Mouse (Mus musculus): ENCODE measurements around the gene Plscr5. TPM values are rescaled to one million over a fixed set of nuclear protein-coding genes. Genes with fewer than 3 reads are reported as not detected.
A peak's percentile ranks its signal among the peaks of the same experiment; 100 is the strongest.
"Not testable (repeated sequence)": the region's sequence is repeated elsewhere in the genome, so short reads cannot be mapped to it uniquely, and the experiment has no call there.

Plscr5 gene
- total RNA-seq (2014; fragmentation: Nextera tagmentation) (not detected in 2 replicates), total RNA-seq (2017) (not detected in 2 replicates)

DNA sequence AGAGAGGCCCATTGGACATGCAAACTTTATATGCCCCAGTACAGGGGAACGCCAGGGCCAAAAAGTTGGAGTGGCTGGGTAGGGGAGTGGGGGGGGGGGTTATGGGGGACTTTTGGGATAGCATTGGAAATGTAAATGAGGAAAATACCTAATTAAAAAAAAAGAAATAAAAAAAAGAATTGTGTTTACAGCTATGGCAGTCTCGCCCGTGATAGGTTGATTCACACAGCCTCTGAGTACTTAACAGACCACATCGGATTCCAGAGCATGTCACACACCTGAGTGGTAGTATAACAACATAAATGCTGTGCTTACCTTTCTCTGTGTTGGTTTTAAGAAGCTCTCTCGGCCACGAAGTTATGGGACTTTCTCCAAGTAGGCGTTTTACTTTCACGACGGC lies at the start of gene Plscr5:
Gene Plscr5, plus strand, starts transcription at position 301 of the 400 bp plus-strand sequence.
- not testable (repeated sequence) for ATAC-seq (replicated peaks; ENCODE audit: poor library complexity, severe bottlenecking)

DNA sequence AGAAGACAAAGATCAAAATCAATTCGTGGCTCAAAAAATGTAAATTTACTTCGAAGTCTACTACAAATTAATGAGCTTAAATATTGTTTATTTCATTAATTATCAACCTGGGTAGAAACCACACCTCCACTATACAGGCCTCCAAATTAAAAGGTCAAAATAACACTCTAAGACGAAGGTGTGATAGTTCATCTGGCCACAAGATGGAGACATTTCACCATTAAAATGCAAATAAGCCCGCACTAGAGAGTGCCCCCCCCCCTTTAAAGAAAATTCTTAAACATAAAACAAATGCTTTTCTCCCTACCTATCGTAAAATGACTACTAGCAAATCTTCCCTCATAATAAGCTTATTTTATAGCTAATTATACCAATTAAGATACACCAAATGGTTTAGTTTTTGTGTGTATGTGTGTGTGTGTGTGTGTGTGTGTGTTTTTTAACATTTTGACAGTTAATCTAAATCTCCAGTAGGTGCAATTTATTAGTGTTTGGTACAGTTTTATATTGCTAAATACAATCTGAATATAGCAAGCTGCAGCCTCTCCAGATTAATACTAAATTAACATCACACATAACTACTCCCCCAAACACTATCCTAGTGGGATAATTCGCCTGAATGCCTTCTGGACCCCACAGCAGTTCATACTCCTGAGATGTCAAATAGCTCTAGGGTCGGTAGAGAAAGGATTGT lies 45.0 kb upstream of the Plscr5 start:
- peak; percentile 93 for ATAC-seq (replicated peaks; ENCODE audit: poor library complexity, severe bottlenecking)

DNA sequence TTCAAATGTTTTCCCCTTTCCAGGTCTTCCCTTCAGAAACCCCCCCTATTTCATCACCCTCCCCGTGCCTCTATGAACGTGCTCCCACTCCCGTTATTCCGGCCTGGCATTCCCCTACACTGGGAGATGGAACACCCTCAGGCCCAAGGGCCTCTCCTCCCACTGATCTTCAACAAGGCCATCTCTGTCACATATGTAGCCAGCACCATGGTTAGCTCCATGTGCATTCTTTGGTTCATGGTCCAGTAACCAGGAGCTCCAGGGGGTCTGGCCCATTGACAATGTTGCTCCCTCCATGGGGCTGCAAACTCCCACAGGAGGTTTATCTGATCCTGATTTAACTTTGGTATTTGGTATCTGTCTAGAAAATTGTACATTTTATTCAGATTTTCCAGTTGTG lies 30.5 kb upstream of the Plscr5 start:
- ATAC-seq (replicated peaks; ENCODE audit: poor library complexity, severe bottlenecking) = no peak

- no peak for ATAC-seq (replicated peaks; ENCODE audit: poor library complexity, severe bottlenecking)
Measured at GRCm38 (mm10) chr9:92173318-92173985, 19.3 kb upstream of the Plscr5 start.

DNA sequence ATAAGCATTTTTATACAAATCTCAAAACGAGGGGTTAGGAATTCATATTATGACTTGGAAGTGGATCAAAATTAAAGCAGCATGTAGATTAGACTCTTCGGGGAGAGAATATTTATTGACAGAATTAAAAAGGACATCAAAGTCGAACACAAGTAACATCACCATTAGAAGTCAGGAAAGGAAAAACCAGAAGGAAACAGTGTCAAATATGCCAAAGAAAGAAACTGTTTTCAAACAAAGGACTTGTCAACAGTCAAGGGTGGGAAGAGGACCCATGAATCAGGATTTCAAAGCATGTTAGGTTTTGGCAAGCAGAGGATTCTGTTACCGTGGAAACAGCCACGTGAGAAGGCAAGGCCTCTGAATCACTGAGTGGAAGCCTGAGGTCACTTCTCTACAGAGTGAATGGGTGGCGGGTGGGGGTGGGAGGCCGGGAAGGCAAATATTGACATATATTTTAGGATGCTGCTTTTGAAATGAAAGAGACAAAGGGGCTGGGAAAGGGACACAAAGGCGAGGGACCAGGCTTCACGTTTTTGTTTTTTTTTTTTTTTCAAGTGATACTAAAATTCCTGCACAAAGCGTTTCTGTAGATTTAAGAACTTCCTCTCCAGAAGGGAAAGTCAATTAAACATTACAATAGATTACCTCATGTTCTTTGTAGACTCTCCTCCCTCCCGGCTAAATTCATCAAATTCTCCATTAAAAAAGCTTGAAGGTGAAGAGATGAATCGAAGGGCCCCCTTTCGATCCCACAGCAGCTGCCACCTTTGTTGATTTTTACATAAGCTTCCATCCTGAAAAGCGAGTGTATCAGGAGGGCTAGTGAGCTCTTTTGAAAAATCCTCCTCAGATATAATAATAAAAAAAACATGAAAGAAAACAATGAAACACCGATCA lies 18.3 kb upstream of the Plscr5 start:
- no peak for ATAC-seq (replicated peaks; ENCODE audit: poor library complexity, severe bottlenecking)

- no peak for ATAC-seq (replicated peaks; ENCODE audit: poor library complexity, severe bottlenecking)
Measured at GRCm38 (mm10) chr9:92178861-92179469, 13.8 kb upstream of the Plscr5 start.

GRCm38 (mm10) chr9:92191295-92191694 lies 1.4 kb upstream of the Plscr5 start:
- no peak for ATAC-seq (replicated peaks; ENCODE audit: poor library complexity, severe bottlenecking)

DNA sequence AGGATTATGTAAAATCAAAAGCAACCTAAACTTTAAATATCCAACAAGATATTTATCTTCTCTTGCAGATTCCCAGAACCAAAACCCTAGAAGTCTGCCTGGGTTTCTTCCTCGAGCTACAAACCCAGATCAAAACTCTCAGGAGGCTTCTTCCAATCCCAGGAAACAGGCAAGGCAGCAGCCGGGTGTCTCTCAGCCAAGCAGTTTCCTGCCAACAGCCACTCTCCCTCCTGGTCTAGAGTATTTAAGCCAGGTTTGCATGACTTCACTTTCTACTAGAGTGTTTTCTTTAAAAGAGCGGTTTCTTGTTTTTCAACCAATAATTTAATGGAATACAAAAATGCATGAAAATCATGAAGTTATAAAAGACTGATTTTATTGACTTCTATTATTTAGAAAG lies 5.7 kb downstream of the Plscr5 start:
- no peak for ATAC-seq (replicated peaks; ENCODE audit: poor library complexity, severe bottlenecking)

DNA sequence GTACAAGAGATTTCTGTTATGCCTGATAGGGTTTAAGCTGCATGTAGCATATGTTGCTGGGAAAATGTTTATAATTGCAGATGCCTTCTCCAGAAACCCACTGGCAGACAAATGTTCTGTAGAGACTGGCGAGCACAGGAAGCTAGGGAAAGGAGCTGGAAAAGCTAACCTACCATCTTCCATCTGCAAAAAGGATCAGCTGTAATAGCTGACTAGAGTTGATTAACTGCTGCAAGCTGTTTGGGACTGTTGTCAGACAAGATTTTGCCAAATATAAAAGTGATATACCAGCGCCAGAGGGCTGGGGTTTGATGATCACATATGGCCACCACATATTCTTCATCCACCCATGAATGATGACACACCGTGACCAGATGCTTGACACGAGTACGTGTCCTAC lies 6.8 kb downstream of the Plscr5 start:
- ATAC-seq (replicated peaks; ENCODE audit: poor library complexity, severe bottlenecking) = no peak

- no peak for ATAC-seq (replicated peaks; ENCODE audit: poor library complexity, severe bottlenecking)
Measured at GRCm38 (mm10) chr9:92204397-92204796, 11.7 kb downstream of the Plscr5 start.

- peak; percentile 97 for ATAC-seq (replicated peaks; ENCODE audit: poor library complexity, severe bottlenecking)
Measured at GRCm38 (mm10) chr9:92207307-92207706, 14.6 kb downstream of the Plscr5 start.

DNA sequence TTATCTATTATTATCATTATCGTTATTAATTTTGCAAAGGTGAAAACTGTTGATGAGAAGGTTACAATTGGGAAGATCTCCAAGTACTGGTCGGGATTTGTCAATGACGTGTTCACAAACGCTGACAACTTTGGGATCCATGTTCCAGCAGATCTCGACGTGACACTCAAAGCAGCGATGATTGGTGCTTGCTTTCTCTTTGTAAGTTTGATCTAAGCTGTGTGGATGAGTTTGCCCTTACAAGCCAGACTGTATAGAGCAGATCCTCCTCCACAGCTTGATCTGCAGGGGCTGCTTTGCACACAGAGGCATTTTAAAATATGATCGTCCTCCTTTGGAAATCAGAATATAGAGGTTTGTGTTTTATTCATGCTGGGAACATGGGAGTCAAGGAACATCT lies 15.0 kb downstream of the Plscr5 start:
- no peak for ATAC-seq (replicated peaks; ENCODE audit: poor library complexity, severe bottlenecking)

DNA sequence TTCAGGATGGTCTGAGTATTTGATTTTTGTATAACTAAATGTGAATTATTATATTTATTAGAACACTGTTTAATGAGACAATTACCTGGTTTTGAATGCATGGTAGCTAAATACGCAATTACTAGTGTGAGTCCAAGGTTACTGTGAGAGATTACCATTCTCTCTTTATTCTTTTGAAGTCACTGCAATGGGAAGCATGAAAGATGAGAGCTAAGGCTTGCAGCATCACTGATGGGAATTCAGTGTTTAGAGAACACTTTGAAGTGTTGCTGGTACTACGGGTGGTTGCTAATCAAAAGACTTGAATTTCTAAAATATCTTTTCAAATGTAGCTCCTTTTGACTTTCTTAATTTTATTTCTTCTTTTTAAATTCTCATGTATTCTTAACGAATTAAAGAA lies 17.1 kb downstream of the Plscr5 start:
- ATAC-seq (replicated peaks; ENCODE audit: poor library complexity, severe bottlenecking) = no peak

GRCm38 (mm10) chr9:92210386-92210967 lies 17.7 kb downstream of the Plscr5 start:
- ATAC-seq (replicated peaks; ENCODE audit: poor library complexity, severe bottlenecking) = no peak

GRCm38 (mm10) chr9:92211048-92211447 lies 18.3 kb downstream of the Plscr5 start:
- no peak for ATAC-seq (replicated peaks; ENCODE audit: poor library complexity, severe bottlenecking)

- peak; percentile 21; the same call in 1 of the 2 replicates for ATAC-seq (replicated peaks; ENCODE audit: poor library complexity, severe bottlenecking)
Measured at GRCm38 (mm10) chr9:92217484-92217883, 24.7 kb downstream of the Plscr5 start.

- no peak for ATAC-seq (replicated peaks; ENCODE audit: poor library complexity, severe bottlenecking)
Measured at GRCm38 (mm10) chr9:92217896-92218295, 25.2 kb downstream of the Plscr5 start.

- no peak for ATAC-seq (replicated peaks; ENCODE audit: poor library complexity, severe bottlenecking)
Measured at GRCm38 (mm10) chr9:92220151-92220550, 27.4 kb downstream of the Plscr5 start.

GRCm38 (mm10) chr9:92221480-92221879 lies 28.7 kb downstream of the Plscr5 start:
- no peak for ATAC-seq (replicated peaks; ENCODE audit: poor library complexity, severe bottlenecking)

- peak; percentile 63 for ATAC-seq (replicated peaks; ENCODE audit: poor library complexity, severe bottlenecking)
Measured at GRCm38 (mm10) chr9:92224598-92225231, 32.0 kb downstream of the Plscr5 start.

Measured in granulocyte monocyte progenitor cell, adult 5-6 weeks (primary cell).